Mouse (Mus musculus) midbrain, embryonic 15.5 days (tissue): ENCODE data around the gene Rfc2. TPM values are rescaled to one million over a fixed set of nuclear protein-coding genes. Genes with fewer than 3 reads are reported as not detected.

Experiments used
- ATAC-seq: fragments of 200-750 bp; cut with Nextera tagmentation; replicated peaks from 2 replicates; pipeline ENCODE4 v1.8.0; 2017; ENCODE audit warnings: moderate TSS enrichment
- H3K27ac ChIP-seq: fragments of 300-500 bp; sonication (generic); 2 replicates; pipeline ENCODE4 v1.5.1; 2015; ENCODE audit warnings: mild to moderate bottlenecking, inconsistent platforms
- H3K27me3 ChIP-seq: fragments of 300-500 bp; sonication (generic); replicated peaks from 2 replicates; pipeline ENCODE4 v1.6.1; 2015; ENCODE audit warnings: inconsistent platforms
- H3K36me3 ChIP-seq: fragments of 300-500 bp; sonication (generic); replicated peaks from 2 replicates; pipeline ENCODE4 v1.6.1; 2015; ENCODE audit warnings: inconsistent platforms
- H3K4me1 ChIP-seq: fragments of 300-500 bp; sonication (generic); 2 replicates; pipeline ENCODE4 v1.6.1; 2015; ENCODE audit warnings: inconsistent platforms
- H3K4me2 ChIP-seq: fragments of 300-500 bp; sonication (generic); 2 replicates; pipeline ENCODE4 v1.6.1; 2015; ENCODE audit warnings: inconsistent platforms, mild to moderate bottlenecking, moderate library complexity
- H3K4me3 ChIP-seq: fragments of 300-500 bp; sonication (generic); 2 replicates; pipeline ENCODE4 v1.5.1; 2015; ENCODE audit warnings: mild to moderate bottlenecking, inconsistent platforms
- H3K9ac ChIP-seq: fragments of 300-500 bp; sonication (generic); 2 replicates; pipeline ENCODE4 v1.6.1; 2015; ENCODE audit warnings: mild to moderate bottlenecking, inconsistent platforms
- H3K9me3 ChIP-seq: fragments of 300-500 bp; sonication (generic); 2 replicates; pipeline ENCODE4 v1.6.1; 2016; ENCODE audit warnings: inconsistent platforms
- WGBS: fragments of 180-500 bp; shearing (Covaris S2); methylation state at CpG from one replicate; pipeline ENCODE4 v1.1.7; 2015; ENCODE audit warnings: mixed read lengths; 5-methylcytosine and 5-hydroxymethylcytosine counted together
- polyA plus RNA-seq: library from polyadenylated mRNA; unstranded; fragments of >200 nt; fragmentation: Nextera tagmentation; extraction: Ambion mirVana; gene quantifications from 2 replicates; pipeline ENCODE4 v1.2.1, GENCODE M21; 2015

The Rfc2 gene
- polyA plus RNA-seq, 1 experiment from 2014 or later, result 191 TPM

GRCm38 (mm10) chr5:134615780-134616179 is 34.6 kb downstream of the Rfc2 start:
- Histone ChIP-seq H3K27ac (no peak overlapping the region), H3K9me3 (no peaks in the 10 kb centered on the region), H3K36me3 (peaks cover 32% of the 10 kb centered on the region), H3K9ac (no peak overlapping the region), H3K4me2 (no peak overlapping the region), H3K27me3 (no peaks in the 10 kb centered on the region), H3K4me3 (no peak overlapping the region), H3K4me1 (no peaks in the 10 kb centered on the region)
- no peak for ATAC-seq
- 67% methylated on average over 4 of the region's 4 CpGs for WGBS

DNA sequence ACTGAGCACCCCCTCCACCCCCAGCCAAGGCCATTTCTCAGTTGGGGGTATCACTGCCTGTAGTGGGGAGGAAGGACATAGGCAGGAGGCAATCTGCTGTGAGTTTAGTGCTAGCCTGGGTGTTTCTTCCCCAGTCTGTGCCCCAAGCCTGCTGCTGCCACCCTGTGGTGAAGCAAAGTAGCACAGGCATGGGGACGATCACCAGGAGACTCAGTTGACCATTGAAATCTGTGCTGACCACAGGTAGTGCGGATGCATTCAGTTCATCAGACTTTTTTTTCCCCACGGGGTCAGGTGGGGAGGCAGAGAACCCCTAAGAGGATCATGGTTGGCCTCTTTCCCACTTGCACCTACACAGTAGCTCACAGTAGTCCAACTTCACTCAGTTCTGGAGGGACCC is 35.9 kb downstream of the Rfc2 start:
- Histone ChIP-seq H3K9me3 (no peaks in the 10 kb centered on the region), H3K9ac (no peak overlapping the region), H3K4me2 (no peak overlapping the region), H3K36me3 (peaks cover 40% of the 10 kb centered on the region), H3K4me3 (no peak overlapping the region), H3K27me3 (no peaks in the 10 kb centered on the region), H3K4me1 (no peaks in the 10 kb centered on the region), H3K27ac (no peak overlapping the region)
- ATAC-seq, result no peak
- WGBS, result 57% methylated on average over 3 of the region's 3 CpGs

DNA sequence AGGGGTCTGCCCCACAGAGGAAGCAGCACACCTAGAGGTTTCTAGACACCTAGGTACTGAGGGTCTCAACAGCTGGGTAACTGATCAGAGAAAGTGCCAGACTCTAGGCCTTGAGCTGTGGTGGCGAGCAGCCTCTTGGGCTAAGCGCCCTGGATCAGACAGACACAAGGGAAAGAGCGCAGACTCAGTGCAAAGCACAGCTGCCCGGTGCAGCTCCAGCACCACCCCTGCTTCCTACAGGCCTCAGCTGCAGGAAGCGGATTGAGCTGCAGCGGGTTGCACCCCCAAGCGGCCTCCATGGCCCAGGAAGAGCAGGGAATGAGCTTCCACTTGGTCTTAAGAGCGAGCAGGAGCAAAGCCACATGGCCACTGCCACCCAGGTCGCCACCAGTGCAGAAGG is 39.3 kb downstream of the Rfc2 start:
- ATAC-seq, result no peak
- WGBS, result 93% methylated on average over 9 of the region's 9 CpGs
- H3K9ac ChIP-seq, result no peak overlapping the region
- H3K36me3 ChIP-seq, result peaks cover 64% of the 10 kb centered on the region
- no peak overlapping the region for H3K4me2 ChIP-seq
- H3K9me3 ChIP-seq, result no peaks in the 10 kb centered on the region
- H3K4me3 ChIP-seq, result no peak overlapping the region
- H3K27ac ChIP-seq, result no peak overlapping the region
- no peaks in the 10 kb centered on the region for H3K4me1 ChIP-seq
- no peaks in the 10 kb centered on the region for H3K27me3 ChIP-seq

DNA sequence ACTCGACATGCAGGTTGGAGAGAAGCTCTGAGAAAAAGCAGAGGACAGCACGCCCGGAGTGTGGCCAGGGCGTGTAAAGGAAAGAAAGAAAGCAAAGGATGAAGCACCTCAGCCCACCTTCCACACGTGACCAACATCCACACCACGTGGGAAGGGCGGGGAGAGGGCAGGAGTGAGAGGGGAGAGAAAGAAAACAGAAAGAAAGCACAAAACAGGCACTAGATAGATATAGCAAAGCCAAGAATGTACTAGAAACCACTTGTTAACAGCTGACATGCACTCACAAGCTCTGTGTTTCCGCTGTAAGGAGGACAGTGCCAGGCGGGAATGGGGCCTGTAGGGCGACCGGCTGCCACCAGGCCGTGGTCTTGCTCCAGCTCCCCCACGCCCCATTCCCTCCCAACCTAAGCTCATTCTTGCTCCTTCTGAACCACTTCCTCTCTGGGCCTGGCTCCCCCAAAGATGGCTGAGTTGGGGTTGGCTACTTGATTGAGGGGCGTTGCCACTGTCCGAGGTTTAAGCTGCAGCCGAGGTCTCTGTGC is 40.0 kb downstream of the Rfc2 start:
- WGBS, result 90% methylated on average over 16 of the region's 16 CpGs

GRCm38 (mm10) chr5:134622069-134622468 is 40.9 kb downstream of the Rfc2 start:
- H3K27ac ChIP-seq, result no peak overlapping the region
- H3K9me3 ChIP-seq, result no peaks in the 10 kb centered on the region
- H3K4me2 ChIP-seq, result no peak overlapping the region
- no peaks in the 10 kb centered on the region for H3K27me3 ChIP-seq
- 69% methylated on average over 2 of the region's 2 CpGs for WGBS
- no peak for ATAC-seq
- no peaks in the 10 kb centered on the region for H3K4me1 ChIP-seq
- peaks cover 78% of the 10 kb centered on the region for H3K36me3 ChIP-seq
- no peak overlapping the region for H3K9ac ChIP-seq
- no peak overlapping the region for H3K4me3 ChIP-seq

More for the DNA sequence above, 40.0 kb downstream of the Rfc2 start:
- H3K9me3 ChIP-seq, result no peaks in the 10 kb centered on the region
- no peaks in the 10 kb centered on the region for H3K27me3 ChIP-seq
- H3K4me3 ChIP-seq, result no peak overlapping the region
- no peak for ATAC-seq
- peaks cover 71% of the 10 kb centered on the region for H3K36me3 ChIP-seq
- H3K27ac ChIP-seq, result no peak overlapping the region
- H3K4me2 ChIP-seq, result no peak overlapping the region
- no peak overlapping the region for H3K9ac ChIP-seq
- no peaks in the 10 kb centered on the region for H3K4me1 ChIP-seq

DNA sequence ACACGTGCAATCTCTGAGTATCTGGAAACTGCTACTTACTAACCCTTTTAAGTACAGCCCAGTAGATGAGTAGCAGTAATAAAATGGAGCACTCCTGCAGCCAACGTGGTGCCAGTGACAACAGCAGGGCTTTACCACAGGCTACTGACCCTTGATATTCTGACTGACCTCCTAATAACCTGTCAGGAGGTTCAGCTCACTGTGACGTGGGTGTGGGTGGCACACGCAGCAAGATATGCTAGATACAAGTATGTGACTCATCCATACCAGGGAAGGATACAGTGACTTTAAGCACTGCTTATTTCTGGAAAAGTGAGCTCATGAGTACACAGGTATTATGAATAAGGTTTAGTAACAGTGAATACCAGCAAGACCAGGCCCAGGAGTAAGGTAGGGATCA is 48.3 kb downstream of the Rfc2 start:
- H3K4me3 ChIP-seq, result no peak overlapping the region
- no peak overlapping the region for H3K4me2 ChIP-seq
- H3K4me1 ChIP-seq, result peaks cover 7% of the 10 kb centered on the region
- no peak overlapping the region for H3K9ac ChIP-seq
- WGBS, result 86% methylated on average over 4 of the region's 4 CpGs
- no peak overlapping the region for H3K27ac ChIP-seq
- ATAC-seq, result no peak
- no peaks in the 10 kb centered on the region for H3K9me3 ChIP-seq
- H3K36me3 ChIP-seq, result peaks cover 27% of the 10 kb centered on the region
- no peaks in the 10 kb centered on the region for H3K27me3 ChIP-seq

DNA sequence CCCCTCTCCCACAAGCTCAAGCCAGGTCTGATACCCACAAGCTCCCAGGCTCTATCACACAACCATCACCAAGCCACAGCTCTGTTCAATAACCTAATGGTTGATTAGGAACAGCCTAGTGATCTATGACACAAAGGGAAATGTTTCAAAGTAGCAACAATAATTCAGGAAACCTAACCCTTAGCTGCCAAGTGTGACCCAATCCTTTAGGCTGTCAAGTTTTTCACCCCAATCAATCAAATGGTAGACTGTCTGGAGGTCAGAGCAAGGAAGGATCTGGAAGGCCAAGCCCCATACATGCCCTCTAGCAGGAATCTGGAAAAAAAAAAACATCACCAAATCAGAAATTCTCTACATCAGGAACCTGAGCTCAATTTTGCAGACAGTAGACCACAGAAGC is 49.7 kb downstream of the Rfc2 start:
- no peaks in the 10 kb centered on the region for H3K27me3 ChIP-seq
- H3K4me2 ChIP-seq, result no peak overlapping the region
- no peaks in the 10 kb centered on the region for H3K9me3 ChIP-seq
- H3K36me3 ChIP-seq, result peaks cover 13% of the 10 kb centered on the region
- no peak overlapping the region for H3K27ac ChIP-seq
- H3K9ac ChIP-seq, result no peak overlapping the region
- peaks cover 7% of the 10 kb centered on the region for H3K4me1 ChIP-seq
- no peak for ATAC-seq
- no peak overlapping the region for H3K4me3 ChIP-seq

- Histone ChIP-seq H3K36me3 (no peaks in the 10 kb centered on the region; the same call in 1 of the 2 replicates), H3K9ac (no peak overlapping the region), H3K4me1 (peaks cover 13% of the 10 kb centered on the region), H3K4me3 (no peak overlapping the region), H3K27ac (no peak overlapping the region), H3K9me3 (no peaks in the 10 kb centered on the region), H3K27me3 (no peaks in the 10 kb centered on the region), H3K4me2 (no peak overlapping the region)
- ATAC-seq, result no peak
- 71% methylated on average over 2 of the region's 2 CpGs for WGBS
Measured at GRCm38 (mm10) chr5:134632841-134633240, 51.7 kb downstream of the Rfc2 start.

DNA sequence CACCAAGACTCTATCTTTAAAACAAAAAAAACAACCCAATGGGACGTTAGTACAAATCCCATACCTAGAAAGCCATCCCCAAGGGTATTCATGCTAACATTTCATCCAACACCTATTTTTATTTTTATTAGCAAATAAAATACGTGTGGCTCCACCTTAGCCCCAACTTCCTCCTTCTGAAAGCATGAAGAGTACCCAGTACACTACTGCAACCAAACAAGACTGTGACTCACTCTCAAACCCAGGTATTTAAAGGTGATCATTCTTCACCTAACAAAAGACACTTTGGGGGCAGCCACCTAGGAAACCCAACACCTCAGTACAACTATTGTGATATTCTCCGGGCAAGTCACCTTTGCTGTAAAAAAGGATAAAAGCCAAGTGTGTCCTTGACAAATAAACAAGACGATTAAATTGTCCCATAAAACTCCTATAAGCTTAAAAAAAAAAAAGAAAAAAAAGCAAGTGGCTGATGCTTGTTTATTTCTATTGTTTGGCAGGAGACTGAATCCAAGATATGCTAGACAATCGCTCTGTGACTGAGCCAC is 56.7 kb downstream of the Rfc2 start:
- Histone ChIP-seq H3K36me3 (no peaks in the 10 kb centered on the region), H3K27me3 (no peaks in the 10 kb centered on the region), H3K9me3 (no peaks in the 10 kb centered on the region), H3K4me1 (peaks cover 18% of the 10 kb centered on the region), H3K4me2 (peak overlapping the region; percentile 60), H3K4me3 (peak overlapping the region; percentile 96), H3K27ac (peak overlapping the region; percentile 95; the same call in 1 of the 2 replicates), H3K9ac (peak overlapping the region; percentile 99)
- no peak for ATAC-seq
- WGBS, result 33% methylated on average over 5 of the region's 5 CpGs

DNA sequence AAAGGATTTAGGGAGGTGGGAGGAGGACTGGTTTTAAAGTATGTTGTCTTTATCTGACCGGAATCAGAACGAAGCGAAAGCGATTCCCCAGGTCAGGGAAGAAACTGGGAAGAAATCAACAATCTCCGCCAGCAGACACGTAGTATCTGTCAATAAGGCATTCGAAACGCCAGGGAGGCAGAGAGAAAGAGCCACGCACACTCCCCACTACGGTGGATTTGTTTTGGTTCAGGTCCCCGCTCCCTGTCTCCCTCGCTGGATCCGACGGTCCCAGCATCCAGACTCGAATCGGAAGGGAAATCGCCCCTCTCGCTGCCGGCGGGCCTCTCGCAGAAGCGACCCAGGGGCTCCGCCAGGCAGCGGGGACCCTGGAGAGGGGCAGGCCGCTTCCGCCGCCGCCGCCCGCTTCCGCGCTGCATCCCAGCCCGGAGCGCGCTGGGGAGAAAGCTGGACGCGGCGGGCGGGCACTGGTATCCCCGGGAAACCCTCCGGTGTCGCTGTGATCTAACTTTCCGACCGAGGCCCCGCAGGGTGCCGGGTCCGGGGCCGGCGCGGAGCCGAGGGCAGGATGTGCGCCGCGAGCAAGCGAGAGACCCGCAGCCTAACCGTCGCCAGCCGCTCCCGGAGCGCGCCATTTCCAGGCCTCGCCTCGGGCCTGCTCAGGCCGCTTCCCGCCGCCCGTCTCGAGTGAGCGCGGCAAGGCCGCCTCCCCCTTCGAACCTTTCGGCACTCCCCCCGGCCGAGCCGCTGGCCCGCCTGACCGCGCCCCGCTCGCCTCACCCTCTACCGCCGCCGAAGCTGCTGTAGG is 57.5 kb downstream of the Rfc2 start:
- under 1% methylated on average over 75 of the region's 85 CpGs for WGBS
- Histone ChIP-seq H3K4me1 (peaks cover 13% of the 10 kb centered on the region), H3K36me3 (no peaks in the 10 kb centered on the region), H3K27ac (peak overlapping the region; percentile 95), H3K9ac (peak overlapping the region; percentile 99), H3K27me3 (no peaks in the 10 kb centered on the region), H3K4me2 (peak overlapping the region; percentile 60), H3K9me3 (no peaks in the 10 kb centered on the region), H3K4me3 (peak overlapping the region; percentile 96)
- peak; percentile 86 for ATAC-seq

DNA sequence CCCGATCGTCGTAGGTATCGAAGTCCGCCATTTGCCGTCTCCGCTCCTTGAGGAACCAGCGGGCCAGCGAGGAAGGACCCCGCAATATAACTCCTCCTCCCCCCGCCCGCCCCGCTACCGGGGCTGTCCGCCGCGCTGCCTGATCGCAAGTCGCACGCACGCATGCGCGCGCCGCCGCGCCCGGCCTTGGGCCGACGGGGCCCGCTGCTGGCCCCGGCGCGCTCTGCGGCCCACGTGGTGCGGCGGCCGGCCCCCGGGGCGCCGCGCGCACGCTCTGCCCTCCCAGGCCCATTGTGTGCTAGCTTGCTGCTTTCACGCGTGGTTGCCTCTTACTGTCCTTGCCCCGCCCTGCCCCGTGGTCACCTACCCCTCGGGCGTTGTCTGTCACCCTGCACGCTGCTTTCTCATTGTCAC is 58.1 kb downstream of the Rfc2 start, which contains the start of gene Eif4h:
Gene Eif4h (minus strand): TSS at position 222 of the 414 bp plus-strand sequence.
- peak within 1 kb of the TSS; percentile 96 for H3K4me3 ChIP-seq
- H3K4me1 ChIP-seq, result peaks cover 13% of the 10 kb centered on the region
- peak within 1 kb of the TSS; percentile 99 for H3K9ac ChIP-seq
- under 1% methylated on average over 51 of the region's 52 CpGs for WGBS
- H3K27ac ChIP-seq, result peak within 1 kb of the TSS; percentile 95
- no peaks in the 10 kb centered on the region for H3K9me3 ChIP-seq
- no peaks in the 10 kb centered on the region for H3K27me3 ChIP-seq
- peak within 1 kb of the TSS; percentile 63 for H3K4me2 ChIP-seq
- ATAC-seq, result peak; percentile 93
- H3K36me3 ChIP-seq, result no peaks in the 10 kb centered on the region

GRCm38 (mm10) chr5:134640371-134640770 is 59.2 kb downstream of the Rfc2 start:
- Histone ChIP-seq H3K4me1 (peaks cover 13% of the 10 kb centered on the region), H3K4me3 (no peak overlapping the region), H3K27ac (no peak overlapping the region), H3K4me2 (no peak overlapping the region), H3K9ac (no peak overlapping the region), H3K9me3 (no peaks in the 10 kb centered on the region), H3K36me3 (no peaks in the 10 kb centered on the region), H3K27me3 (no peaks in the 10 kb centered on the region)
- 91% methylated on average over 3 of the region's 3 CpGs for WGBS
- ATAC-seq, result no peak
